Mouse (Mus musculus) limb, embryonic 14.5 days (tissue): ENCODE results near the gene Syn2. TPM values are rescaled to one million over a fixed set of nuclear protein-coding genes. Genes with fewer than 3 reads are reported as not detected.

Experiments used
- ATAC-seq: fragments of 200-750 bp; cut with Nextera tagmentation; 2 replicates; pipeline ENCODE4 v1.8.0; 2017; ENCODE audit warnings: low read depth, moderate number of reproducible peaks, moderate TSS enrichment; ENCODE audit not compliant: low FRiP score
- DNase-seq: peaks from one replicate; pipeline ENCODE4 v3.0.0-alpha.2; 2015; ENCODE audit warnings: low spot score
- H3K27ac ChIP-seq: fragments of 300-500 bp; sonication (generic); replicated peaks from 2 replicates; pipeline ENCODE4 v1.5.1; 2014; ENCODE audit warnings: low read depth, mild to moderate bottlenecking, low read length, moderate library complexity, mixed read lengths
- H3K27me3 ChIP-seq: fragments of 300-500 bp; sonication (generic); 2 replicates; pipeline ENCODE4 v1.6.1; 2014; ENCODE audit warnings: low read length, mixed read lengths; ENCODE audit not compliant: control insufficient read depth, insufficient read depth
- H3K36me3 ChIP-seq: fragments of 300-500 bp; sonication (generic); 2 replicates; pipeline ENCODE4 v1.6.1; 2014; ENCODE audit warnings: mild to moderate bottlenecking, low read length, moderate library complexity, mixed read lengths; ENCODE audit not compliant: control insufficient read depth, insufficient read depth
- H3K4me1 ChIP-seq: fragments of 300-500 bp; sonication (generic); 2 replicates; pipeline ENCODE4 v1.6.1; 2014; ENCODE audit warnings: antibody characterized with exemption, low read length, mixed read lengths; ENCODE audit not compliant: control insufficient read depth, insufficient read depth
- H3K4me2 ChIP-seq: fragments of 300-500 bp; sonication (generic); replicated peaks from 2 replicates; pipeline ENCODE4 v1.6.1; 2014; ENCODE audit warnings: low read depth, mild to moderate bottlenecking, low read length, moderate library complexity; ENCODE audit not compliant: severe bottlenecking
- H3K4me3 ChIP-seq: fragments of 300-500 bp; sonication (generic); replicated peaks from 2 replicates; pipeline ENCODE4 v1.5.1; 2014; ENCODE audit warnings: low read length
- H3K9ac ChIP-seq: fragments of 300-500 bp; sonication (generic); 2 replicates; pipeline ENCODE4 v1.6.1; 2014; ENCODE audit warnings: mild to moderate bottlenecking, low read depth, low read length, moderate library complexity; ENCODE audit not compliant: severe bottlenecking
- H3K9me3 ChIP-seq: fragments of 300-500 bp; sonication (generic); 2 replicates; pipeline ENCODE4 v1.6.1; 2016; ENCODE audit warnings: low read length; ENCODE audit not compliant: control insufficient read depth
- POLR2A ChIP-seq: fragments of 200-500 bp; IDR thresholded peaks from 2 replicates; pipeline ENCODE4 v1.8.0; 2012; ENCODE audit warnings: inconsistent platforms, mild to moderate bottlenecking, moderate library complexity, borderline replicate concordance; ENCODE audit not compliant: insufficient read depth, insufficient read length; ENCODE audit errors: extremely low read depth
- WGBS: fragments of 180-500 bp; shearing (Covaris S2); extraction: QIAGEN DNeasy Blood & Tissue Kit; methylation state at CpG from one replicate; pipeline ENCODE4 v1.1.7; 2014; 5-methylcytosine and 5-hydroxymethylcytosine counted together
- polyA plus RNA-seq, 2 experiments: library from polyadenylated mRNA; depleted of rRNA in 1 of 2; stranded (reverse) in 1 of 2; unstranded in 1 of 2; fragments of >200 nt; fragmentation: Nextera tagmentation in 1 of 2; extraction: Ambion mirVana in 1 of 2; gene quantifications; 2 replicates each; pipeline versions ENCODE4 v1.2.1 to v1.2.3; 2012 to 2014

Syn2 gene
- polyA plus RNA-seq, 2 experiments = 0.91 to 1.6 TPM

- Histone ChIP-seq H3K27ac (no peak overlapping the region), H3K4me1 (no peaks in the 10 kb centered on the region), H3K9ac (no peak overlapping the region), H3K4me2 (no peak overlapping the region), H3K4me3 (no peak overlapping the region), H3K27me3 (0 out of 2 replicates have a peak, but pooled peaks cover 16% of the 10 kb centered on the region), H3K9me3 (0 out of 2 replicates have a peak, but pooled peaks cover 3% of the 10 kb centered on the region), H3K36me3 (no peaks in the 10 kb centered on the region)
- DNase-seq (no peak), ATAC-seq (no peak)
- TF ChIP-seq POLR2A = no peak
- 53% methylated on average over 4 of the region's 4 CpGs for WGBS
These were observed 6.7 kb downstream of the Syn2 start for GRCm38 (mm10) chr6:115141446-115141845.

GRCm38 (mm10) chr6:115161175-115161574 is 26.5 kb downstream of the Syn2 start:
- ATAC-seq = no peak
- H3K9me3 ChIP-seq = no peaks in the 10 kb centered on the region
- H3K4me2 ChIP-seq = no peak overlapping the region
- WGBS = 66% methylated on average over 4 of the region's 4 CpGs
- H3K4me1 ChIP-seq = no peaks in the 10 kb centered on the region
- no peak for TF ChIP-seq POLR2A
- H3K36me3 ChIP-seq = no peaks in the 10 kb centered on the region
- DNase-seq = no peak
- no peak overlapping the region for H3K9ac ChIP-seq
- H3K27ac ChIP-seq = no peak overlapping the region
- no peaks in the 10 kb centered on the region for H3K27me3 ChIP-seq
- H3K4me3 ChIP-seq = no peak overlapping the region

GRCm38 (mm10) chr6:115165863-115166470 is 31.3 kb downstream of the Syn2 start:
- Histone ChIP-seq H3K36me3 (no peaks in the 10 kb centered on the region), H3K9me3 (no peaks in the 10 kb centered on the region), H3K27ac (no peak overlapping the region), H3K4me3 (no peak overlapping the region), H3K4me1 (no peaks in the 10 kb centered on the region), H3K4me2 (no peak overlapping the region), H3K9ac (no peak overlapping the region), H3K27me3 (no peaks in the 10 kb centered on the region)
- no peak for TF ChIP-seq POLR2A
- ATAC-seq = no peak
- no peak for DNase-seq
- WGBS = 72% methylated on average over 3 of the region's 3 CpGs

GRCm38 (mm10) chr6:115168921-115169320 is 34.2 kb downstream of the Syn2 start:
- Histone ChIP-seq H3K27me3 (no peaks in the 10 kb centered on the region), H3K9me3 (no peaks in the 10 kb centered on the region), H3K27ac (no peak overlapping the region), H3K9ac (no peak overlapping the region), H3K4me1 (no peaks in the 10 kb centered on the region), H3K4me3 (no peak overlapping the region), H3K4me2 (no peak overlapping the region), H3K36me3 (no peaks in the 10 kb centered on the region)
- ATAC-seq = no peak
- WGBS = 61% methylated on average over 3 of the region's 3 CpGs
- no peak for DNase-seq
- no peak for TF ChIP-seq POLR2A

GRCm38 (mm10) chr6:115169518-115169917 is 34.8 kb downstream of the Syn2 start:
- H3K27ac ChIP-seq = no peak overlapping the region
- WGBS = 63% methylated on average over 2 of the region's 2 CpGs
- H3K27me3 ChIP-seq = no peaks in the 10 kb centered on the region
- no peak for TF ChIP-seq POLR2A
- no peak overlapping the region for H3K4me3 ChIP-seq
- H3K4me2 ChIP-seq = no peak overlapping the region
- no peak overlapping the region for H3K9ac ChIP-seq
- no peaks in the 10 kb centered on the region for H3K4me1 ChIP-seq
- no peaks in the 10 kb centered on the region for H3K9me3 ChIP-seq
- DNase-seq (no peak), ATAC-seq (no peak)
- no peaks in the 10 kb centered on the region for H3K36me3 ChIP-seq
